Mouse (Mus musculus) frontal cortex, postnatal 36 days (tissue): Measurements from ENCODE around the gene Dis3l.

Experiments used
- DNase-seq, 2 experiments: peaks; one replicate each; pipeline ENCODE4 v3.0.0; 2022; ENCODE audit warnings: low spot score in 2 of 2

Dis3l gene

DNA sequence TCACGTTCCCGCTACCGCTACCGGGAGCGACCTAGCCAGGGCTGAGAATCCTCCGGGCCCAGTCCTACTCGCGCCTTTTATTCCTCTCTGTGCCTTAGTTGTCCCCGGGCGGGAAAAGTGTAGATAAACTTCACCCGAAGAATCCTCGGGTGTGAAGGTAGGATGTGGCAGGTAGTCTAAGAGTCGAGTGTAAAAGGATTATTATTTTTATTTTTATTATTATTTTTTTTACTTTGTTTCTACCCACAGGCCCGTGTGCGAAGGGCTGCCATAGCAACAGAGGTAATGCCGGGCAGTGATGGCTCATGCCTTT is at the start of gene Dis3l:
TSS of gene Dis3l (minus strand) at position 35 of the 313 bp plus-strand sequence.
- DNase-seq = no peak

DNA sequence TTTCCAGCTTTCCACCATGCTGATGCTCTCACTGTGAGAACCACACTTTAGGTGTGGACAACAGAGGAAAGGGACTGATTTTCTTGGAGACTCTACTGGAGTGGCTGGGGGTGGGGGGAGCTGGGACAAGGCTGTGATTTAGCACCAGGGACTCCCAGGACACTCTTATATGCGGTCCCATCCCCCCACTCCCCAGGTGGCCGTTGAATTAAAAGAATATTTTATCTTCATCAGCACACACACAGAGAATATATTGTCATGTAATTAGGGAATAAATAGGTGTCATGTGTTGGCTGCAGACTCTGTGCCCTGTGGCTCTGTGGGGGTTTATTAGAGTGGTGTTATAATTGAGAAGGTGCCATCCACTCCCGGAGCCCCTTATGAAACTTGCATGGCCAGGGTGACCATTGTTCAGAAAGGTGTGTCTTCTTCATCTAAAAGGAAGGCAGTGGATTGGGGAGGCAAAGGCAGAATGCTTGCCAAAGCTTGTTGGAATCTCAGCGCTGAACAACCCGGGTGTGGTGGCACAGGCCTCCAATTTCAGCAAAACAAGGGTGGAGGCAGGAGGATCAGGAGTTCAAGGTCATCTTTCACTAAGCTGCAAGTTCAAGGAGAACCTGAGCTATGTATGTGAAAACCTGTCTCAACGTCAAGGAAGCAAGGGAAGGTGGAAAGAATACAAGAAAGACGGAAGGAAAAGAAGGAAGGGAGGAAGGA is 48.6 kb upstream of the Dis3l start:
- DNase-seq = no peak

DNA sequence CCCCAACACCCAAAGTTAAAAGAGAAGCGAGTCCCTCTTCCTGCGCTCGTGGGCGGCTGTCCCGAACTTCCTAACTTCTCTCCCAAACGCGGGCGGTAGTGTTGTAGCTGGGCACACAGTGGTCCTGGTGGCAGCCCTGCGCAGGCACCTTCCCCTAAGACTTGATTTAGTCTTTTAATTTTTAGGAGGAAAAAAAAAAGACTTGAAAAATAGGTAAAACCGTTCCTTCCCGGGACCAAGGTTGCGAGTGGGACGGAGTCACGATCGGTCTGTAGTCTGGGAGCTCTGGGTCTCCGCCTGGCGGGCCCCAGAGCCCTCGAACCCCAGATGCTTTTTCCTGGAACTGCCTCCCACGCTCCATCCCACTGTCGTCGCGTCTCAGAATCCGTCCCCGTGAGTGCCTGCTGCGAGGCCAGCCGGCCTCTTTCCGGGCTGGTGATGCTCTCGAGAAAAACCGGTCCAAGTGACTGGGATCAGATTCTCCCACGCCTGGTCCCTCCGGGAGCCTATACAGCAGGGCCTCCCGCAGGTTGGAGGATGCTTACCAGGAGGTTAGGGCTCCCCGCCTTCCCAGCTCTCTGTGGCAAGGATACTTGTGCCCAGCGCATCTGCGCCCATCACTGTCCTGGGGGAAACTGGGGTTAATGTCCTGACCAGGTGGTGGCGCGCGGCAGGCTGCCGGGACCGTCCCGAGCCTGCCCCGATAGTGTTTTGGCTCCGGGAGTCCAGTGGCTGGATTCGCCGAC is 45.6 kb upstream of the Dis3l start:
- DNase-seq = peak in 1 of 2 experiments; percentile 32

DNA sequence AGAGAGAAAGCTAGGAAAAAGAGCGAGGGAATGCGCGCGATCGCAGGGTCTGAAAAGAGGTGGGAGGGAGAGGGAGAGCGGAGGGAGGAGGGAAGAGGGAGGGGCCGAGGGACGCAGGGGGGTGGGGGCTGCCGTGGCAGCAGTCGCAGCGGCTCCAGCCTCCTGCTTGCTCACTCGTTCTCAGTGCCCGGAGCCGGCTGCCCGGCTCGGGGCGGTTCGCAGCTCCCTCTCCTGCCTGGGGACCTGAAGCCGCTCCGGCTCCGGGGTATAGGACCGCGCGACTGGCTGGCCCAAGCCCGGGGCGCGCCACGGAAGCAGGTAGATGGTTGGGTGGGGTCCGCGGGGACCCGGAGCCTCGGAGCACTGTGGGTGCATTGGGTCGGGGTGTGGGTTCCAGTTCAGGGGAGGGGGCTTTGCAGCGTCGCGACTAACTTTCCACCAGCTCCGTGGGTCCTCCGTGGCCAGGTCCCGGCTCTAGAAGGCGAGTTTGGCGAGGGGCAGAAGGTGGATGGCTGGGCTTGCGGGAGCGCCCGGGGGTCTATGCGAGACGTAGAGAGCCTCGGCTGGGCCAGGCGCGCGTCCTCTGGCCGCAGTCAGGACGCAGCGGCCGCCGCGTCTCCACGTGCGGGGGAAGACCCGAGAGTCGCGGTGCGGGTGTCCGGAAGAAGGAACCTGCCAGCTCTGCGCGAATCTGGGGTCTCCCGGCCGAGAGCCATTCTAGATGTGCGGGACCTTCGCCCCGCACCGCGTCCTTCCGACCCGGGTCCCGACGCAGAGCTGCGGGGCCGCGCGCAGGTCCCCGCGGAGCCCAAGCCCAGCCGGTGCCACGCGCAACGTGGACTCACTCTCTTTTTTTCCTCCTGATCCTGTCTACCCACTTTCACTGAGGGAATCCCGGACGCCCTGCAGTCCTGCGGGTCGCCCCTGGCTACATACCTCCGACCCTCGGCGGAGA is 44.7 kb upstream of the Dis3l start, which contains the start of gene Megf11:
TSS of gene Megf11 (plus strand) at position 116 of the 955 bp plus-strand sequence.
- peak in 1 of 2 experiments; percentile 44 for DNase-seq

DNA sequence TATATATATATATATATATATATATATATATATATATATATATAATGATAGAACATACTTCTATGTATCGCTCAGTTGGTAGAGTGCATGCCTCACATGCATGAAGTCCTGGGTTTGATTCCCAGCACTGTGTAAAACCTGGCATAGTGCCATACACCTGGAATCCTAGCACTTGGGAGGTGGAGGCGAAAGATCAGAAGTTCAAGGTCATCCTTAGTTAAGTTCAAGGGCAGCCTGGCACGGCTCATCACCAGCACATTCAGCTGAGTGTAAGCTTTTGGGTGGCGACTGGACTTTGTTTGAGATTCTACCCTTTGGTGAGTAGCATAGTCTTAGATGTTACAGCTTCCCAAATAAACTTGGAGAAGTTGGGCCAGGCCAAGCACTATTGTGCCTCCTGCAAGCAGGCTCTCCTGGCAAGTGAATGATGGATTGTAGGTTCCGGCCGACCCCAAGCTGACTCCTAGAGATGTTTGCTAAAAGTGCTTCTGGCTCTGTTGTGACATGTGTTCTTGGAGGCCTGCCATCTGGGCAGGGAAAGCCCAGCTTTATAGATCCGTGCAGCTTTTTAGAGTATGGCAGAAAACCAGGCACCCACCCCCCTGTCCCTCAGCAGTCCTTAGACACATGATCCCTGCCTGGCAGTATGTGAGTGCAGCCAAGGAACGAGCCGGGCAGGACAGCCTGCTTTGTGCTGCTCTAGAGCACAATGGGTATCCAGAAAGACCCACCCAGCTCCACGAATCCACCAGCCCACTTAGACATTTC is 42.1 kb upstream of the Dis3l start:
- no peak for DNase-seq

DNA sequence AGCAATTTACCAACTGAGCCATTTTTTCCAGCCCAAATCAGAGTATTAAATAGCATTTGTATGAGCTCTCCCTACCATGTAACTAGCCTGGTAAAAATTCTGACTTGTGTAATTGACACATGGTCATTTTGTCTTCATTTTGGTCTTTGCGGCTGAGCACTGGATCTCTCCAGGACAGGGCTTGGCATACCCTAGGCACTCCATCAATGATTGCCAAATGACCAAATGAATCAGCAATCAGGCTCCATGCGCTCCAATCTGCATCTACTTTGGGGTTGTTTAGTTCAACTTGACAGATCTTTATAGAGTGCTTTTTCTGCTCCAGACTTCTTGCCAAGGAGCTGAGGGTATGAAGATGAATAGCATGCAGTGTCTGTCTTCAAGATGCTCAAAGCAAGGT is 35.3 kb upstream of the Dis3l start:
- DNase-seq = no peak

DNA sequence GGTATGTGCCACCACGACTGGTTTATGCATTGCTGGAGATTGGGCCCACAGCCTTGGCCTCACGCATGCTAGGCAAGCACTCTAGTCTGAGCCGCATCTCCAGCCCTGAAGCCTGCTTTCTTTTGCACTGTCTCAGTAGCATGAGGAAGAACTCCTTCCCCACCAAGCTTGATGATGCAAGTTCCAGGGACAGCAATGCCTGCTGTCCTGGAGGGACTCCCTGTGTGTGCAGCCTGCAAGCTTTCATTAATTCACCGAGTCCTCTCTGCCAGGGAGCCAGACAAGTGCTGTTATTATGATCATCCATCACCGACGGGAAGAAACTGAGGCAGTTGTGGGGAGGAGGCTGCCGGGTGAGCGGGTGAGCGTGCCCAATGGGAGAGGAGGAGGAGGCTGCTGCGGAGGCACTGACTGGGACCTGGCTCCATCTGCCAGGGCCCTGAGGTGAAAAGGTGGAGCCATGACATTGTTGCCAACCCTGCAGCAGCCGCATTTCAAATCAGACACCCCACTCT is 30.3 kb upstream of the Dis3l start:
- DNase-seq = no peak

DNA sequence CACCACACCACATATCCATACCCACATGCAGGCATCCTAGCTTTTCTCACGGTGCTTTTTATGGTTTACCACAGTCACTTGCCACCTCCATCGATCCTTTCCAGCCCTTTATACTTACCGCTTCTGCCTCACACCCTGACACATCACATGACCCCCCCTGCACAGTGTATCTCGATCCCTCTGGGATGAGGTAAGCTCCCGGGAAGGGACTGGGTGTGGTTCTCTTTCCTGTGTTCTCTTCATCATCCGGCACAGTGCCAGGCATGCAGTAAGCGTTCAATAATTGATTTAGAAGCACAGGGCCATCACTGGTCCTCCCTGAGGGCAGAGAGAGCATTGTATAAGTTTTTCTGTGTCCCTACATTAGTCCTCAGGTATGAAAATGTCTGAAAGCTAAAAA is 28.8 kb upstream of the Dis3l start:
- no peak for DNase-seq

DNA sequence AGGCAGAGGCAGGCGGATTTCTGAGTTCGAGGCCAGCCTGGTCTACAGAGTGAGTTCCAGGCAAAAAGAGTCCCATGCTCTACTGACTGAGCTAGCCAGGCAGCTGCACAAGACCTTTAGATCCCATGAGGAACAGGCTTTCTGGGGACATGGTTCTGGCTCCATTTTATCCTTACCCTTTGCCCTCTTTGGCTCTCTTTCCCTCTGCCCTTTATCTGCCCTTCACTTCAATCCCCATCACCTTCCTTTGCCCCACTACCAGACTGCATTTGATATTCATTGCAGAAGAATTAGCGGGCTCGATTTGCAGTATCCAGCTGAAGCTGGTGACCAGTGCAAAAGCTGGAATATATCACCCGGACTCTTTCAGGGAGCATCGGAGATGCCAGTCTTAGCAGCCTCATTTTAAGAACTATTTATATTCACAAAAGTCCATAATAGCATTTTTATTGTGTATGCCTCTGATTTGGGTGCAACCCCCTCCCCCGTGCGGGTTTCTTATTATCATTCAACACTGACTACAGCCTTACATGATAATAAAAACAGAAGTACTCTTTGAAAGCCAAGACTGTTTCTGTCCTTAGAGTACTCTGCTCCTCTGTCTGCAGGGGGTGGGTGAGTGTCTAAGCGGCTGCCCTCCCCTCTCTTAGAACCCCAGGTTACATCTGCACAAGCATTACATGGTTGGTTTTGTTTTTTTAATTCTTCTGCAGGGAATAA is 20.3 kb upstream of the Dis3l start:
- no peak for DNase-seq

DNA sequence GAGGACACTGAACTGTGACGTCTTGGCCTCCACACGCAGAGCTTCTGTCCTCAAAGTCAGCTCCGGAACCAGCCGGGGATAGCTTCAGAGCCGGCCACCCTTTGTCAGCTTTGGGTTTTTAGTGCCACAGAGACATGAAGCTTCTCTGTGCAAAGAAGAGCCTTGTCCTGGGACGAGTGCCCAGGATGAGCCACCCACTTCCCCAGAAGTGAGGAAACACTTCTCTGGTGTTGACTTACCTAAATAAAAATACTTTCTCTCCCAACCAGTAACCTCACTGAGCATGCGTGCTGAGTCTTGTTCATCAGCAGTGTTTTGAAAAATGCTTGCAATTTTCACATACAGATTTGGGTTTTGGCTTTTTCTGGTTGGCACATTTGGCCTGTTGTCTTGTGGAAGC is 14.5 kb upstream of the Dis3l start:
- peak; percentile 32 to 52 for DNase-seq

DNA sequence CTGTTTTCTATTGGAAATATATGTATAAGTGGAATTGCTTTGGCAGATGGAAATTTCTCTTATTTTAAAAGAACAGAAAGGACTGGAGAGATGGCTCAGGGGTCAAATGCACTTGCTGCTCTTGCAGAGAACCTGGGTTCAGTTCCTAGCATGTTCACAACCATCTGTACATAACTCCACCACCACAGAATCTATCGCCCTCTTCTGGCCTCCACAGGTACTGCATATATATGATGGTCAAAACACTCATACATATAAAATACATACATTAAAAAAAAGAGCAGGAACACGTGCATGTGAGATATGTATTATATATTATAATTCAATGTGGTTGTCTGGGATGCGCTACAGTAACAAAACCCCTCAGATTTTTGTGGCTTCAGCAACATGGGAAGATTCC is 10.1 kb upstream of the Dis3l start:
- no peak for DNase-seq

DNA sequence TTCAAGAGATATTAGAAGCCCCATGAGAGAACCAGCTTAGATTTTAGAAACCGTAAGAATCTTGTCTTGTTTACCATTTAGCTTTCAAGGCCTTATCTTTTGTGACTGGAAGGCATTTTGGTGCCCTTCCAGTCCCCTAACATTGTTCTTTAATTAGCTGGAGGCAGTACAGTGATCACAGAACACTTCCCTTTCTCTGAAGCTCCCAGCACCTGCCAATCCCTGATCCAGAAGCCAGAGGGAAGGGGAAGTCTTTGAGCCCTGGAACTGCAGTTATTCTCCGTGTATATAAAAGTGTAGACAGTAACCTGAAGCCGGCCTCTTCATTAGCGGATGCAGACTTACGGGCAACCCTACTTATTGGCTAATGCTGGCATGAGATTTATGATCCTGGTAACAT is 8.4 kb upstream of the Dis3l start:
- no peak for DNase-seq

DNA sequence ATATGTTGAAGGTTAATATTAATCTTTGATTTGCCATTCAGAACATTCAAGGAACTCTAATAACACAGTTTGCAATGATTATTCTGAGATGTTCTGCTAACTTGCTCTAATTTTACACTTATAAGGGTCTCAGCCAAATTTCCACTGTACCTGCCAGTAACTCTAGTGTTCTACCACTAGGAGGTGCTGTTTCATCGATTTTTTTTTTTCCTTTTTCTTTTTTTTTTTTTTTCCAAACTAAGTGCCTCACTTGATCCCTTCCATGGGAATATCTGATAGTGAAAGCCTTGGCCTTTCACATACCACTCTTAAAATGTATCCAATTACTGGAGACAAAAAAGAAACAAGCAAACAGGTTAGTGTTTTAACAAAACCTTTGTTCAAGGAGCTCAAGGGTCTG is 6.3 kb upstream of the Dis3l start:
- DNase-seq = no peak

DNA sequence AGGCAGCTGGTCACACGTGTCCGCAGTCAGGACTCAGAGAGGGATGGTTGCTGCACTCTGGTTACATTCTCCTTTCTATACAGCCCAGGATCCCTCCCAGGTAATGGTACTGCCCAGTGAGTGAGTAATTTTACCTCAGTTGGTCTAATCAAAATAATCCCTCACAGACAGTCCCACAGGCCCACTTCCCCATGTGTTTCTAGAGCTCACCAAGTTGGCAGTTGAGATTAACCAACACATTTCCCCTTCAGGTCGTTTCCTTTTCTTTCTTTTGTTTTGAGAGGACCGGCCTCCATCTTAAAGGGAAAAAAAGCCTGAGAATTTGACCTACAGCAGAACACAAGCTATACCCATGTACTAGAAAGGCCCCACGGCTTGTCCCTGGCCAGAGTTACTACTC is 4.8 kb upstream of the Dis3l start:
- no peak for DNase-seq

DNA sequence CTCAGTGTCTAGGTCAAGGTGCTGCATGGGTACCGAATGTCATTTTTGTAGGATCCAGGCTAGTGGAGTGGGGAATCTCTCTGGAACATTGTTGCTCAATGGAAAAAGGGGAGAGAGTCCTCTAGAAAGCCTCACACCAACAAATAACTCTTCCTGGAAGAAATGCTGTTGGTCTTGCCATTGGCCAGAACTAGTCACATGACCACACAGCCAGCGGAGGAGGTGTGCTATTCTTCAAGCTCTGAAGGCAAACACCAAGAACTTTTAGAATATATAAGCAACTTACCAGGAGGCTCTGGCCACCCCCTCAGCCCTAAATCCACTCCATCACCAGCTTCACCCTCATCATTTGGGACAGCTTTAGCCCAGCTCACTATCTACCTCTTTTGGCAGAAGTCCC is 2.6 kb upstream of the Dis3l start:
- no peak for DNase-seq

DNA sequence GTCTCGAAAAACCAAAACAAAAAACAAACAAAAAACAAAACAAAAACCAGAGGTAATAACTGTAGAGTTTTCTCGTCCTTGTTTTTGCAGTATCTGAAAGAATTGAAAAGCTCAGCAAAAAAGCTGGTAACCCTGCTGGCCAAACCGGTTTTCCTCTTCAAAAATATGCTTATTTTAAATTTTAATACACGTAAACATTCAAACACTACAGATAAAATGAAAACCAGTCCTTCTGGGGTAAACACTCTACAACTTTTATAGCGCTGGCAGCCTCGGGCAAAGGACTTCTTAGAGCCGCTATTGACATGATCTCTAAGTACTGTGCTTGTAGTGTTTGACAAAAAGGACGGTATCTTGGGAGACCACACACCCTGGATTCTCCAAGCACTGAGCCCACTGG is 583 bp upstream of the Dis3l start:
- DNase-seq = no peak

DNA sequence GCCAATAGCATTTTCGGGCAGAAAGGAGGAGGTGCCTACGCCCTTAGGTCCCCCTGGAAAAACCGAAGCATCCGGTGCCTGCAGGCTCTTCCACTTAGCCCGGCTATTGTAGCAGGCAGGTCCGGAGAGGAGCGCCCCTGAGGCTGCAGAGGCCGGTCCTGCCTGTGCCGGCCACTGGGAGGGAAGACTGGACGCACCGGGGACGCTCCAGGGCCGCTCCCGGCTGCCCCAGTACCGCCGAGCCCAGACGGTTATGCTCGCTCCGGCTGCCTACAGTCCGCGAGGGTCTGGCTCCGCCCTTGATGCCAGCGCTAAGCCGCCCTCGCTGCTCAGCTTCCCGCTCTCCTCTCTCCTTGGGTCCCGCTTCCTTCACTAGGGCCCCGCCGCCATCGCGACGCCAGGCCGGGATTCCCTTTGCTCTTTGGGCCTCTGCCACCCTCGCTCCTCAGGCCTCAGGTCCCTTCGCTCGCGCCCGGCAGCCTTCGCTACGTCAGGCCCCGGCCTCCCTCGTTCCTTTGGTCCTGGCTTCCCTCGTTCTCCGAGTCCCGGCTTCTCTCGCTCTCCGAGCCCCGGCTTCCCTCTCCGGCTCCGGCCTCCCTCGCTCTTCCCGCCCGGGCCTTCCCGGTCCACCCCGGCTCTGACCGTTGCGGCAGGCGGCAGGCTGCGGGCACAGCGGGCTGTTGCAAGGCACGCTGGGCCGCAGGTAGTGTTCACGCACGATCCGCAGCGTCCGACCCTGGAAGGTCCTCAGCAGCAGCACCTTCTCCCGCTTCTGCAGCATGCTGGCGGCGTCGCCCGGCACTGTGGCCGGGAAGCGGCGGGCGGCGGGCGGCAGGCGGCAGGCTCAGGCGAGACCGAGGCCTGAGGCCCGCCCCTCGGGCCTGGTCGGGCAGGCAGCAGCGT is 486 bp downstream of the Dis3l start:
- peak; percentile 68 to 76 for DNase-seq

DNA sequence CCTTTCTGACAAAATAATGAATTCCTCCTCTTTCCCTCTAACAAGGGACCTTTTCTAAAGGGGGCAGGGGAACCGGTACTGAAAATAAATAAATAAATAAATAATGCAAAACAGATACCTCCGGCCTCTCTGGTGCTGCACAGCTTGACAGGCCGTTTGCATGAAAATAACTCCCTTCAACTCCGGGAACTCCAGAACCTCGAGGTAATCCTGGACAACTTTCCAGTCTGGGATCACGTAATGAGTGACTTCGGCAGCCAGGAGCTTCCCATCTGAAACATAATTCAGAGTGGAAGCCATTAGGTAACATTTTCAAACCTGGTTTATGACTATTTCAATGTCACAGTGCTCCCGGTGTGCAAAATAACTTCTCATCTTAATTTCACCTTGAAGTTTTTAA is 1.7 kb downstream of the Dis3l start:
- no peak for DNase-seq

DNA sequence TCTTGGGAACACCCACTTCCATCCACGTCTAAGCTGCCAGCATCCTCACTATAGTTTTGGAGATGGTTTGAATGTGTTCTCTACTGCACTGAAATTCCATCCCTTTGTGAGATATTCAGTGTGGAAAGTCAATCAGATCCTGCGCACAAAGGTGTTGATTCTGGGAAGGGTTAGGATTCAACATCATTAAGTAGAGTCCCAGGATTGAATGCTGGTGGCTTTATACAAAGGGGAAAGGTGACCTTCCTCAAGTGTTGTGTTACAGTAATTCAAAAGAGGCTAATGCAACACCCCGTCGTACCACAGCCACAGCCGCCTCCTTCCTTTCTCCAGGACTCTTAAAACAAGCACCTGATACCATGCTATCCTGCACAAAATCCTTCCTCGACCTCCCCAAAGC is 5.3 kb downstream of the Dis3l start:
- no peak for DNase-seq

DNA sequence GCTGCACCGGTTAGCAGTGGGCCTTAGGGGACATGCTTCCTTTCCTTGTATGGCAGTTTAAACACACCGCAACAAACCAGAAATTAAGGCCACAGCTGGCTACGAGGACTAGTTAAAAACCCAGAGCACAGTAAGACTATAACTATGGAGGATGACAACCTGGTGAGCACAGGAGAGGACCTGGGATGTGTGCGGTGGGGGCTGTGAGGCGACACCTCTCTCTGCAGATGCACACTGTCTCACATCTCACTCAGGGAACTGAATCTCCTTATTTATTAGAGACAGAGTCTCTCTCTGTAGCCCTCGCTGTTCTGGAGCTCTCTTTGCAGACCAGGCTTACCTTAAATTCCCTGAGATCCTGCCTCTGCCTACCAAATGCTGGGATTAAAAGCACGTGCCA is 17.1 kb downstream of the Dis3l start:
- no peak for DNase-seq
